Mouse (Mus musculus): ENCODE data around the gene Gan.

Gene Gan

GRCm38 (mm10) chr8:117157769-117158091 is 205 bp upstream of the Gan start:
- DNase-seq (ENCODE audit: low spot score), result peak; percentile 91

- DNase-seq (ENCODE audit: low spot score), result no peak
Measured at GRCm38 (mm10) chr8:117159031-117159430, 1.1 kb downstream of the Gan start.

GRCm38 (mm10) chr8:117164912-117165311 is 7.0 kb downstream of the Gan start:
- DNase-seq (ENCODE audit: low spot score), result no peak

GRCm38 (mm10) chr8:117165542-117165941 is 7.6 kb downstream of the Gan start:
- no peak for DNase-seq (ENCODE audit: low spot score)

GRCm38 (mm10) chr8:117166515-117166914 is 8.6 kb downstream of the Gan start:
- DNase-seq (ENCODE audit: low spot score), result no peak

- DNase-seq (ENCODE audit: low spot score), result no peak
Measured at GRCm38 (mm10) chr8:117167243-117167883, 9.4 kb downstream of the Gan start.

- no peak for DNase-seq (ENCODE audit: low spot score)
Measured at GRCm38 (mm10) chr8:117168378-117168777, 10.4 kb downstream of the Gan start.

- no peak for DNase-seq (ENCODE audit: low spot score)
Measured at GRCm38 (mm10) chr8:117171826-117172225, 13.9 kb downstream of the Gan start.

GRCm38 (mm10) chr8:117172904-117173303 is 15.0 kb downstream of the Gan start:
- no peak for DNase-seq (ENCODE audit: low spot score)

GRCm38 (mm10) chr8:117173690-117174089 is 15.8 kb downstream of the Gan start:
- DNase-seq (ENCODE audit: low spot score), result no peak

GRCm38 (mm10) chr8:117174536-117174935 is 16.6 kb downstream of the Gan start:
- DNase-seq (ENCODE audit: low spot score), result no peak

- no peak for DNase-seq (ENCODE audit: low spot score)
Measured at GRCm38 (mm10) chr8:117176308-117176707, 18.4 kb downstream of the Gan start.

- DNase-seq (ENCODE audit: low spot score), result no peak
Measured at GRCm38 (mm10) chr8:117177236-117177635, 19.3 kb downstream of the Gan start.

- DNase-seq (ENCODE audit: low spot score), result no peak
Measured at GRCm38 (mm10) chr8:117178039-117178438, 20.1 kb downstream of the Gan start.

- DNase-seq (ENCODE audit: low spot score), result no peak
Measured at GRCm38 (mm10) chr8:117178676-117179075, 20.7 kb downstream of the Gan start.

GRCm38 (mm10) chr8:117182746-117183145 is 24.8 kb downstream of the Gan start:
- no peak for DNase-seq (ENCODE audit: low spot score)

- no peak for DNase-seq (ENCODE audit: low spot score)
Measured at GRCm38 (mm10) chr8:117183664-117184377, 25.9 kb downstream of the Gan start.

GRCm38 (mm10) chr8:117194355-117194754 is 36.4 kb downstream of the Gan start:
- no peak for DNase-seq (ENCODE audit: low spot score)

- no peak for DNase-seq (ENCODE audit: low spot score)
Measured at GRCm38 (mm10) chr8:117196593-117196992, 38.7 kb downstream of the Gan start.

- DNase-seq (ENCODE audit: low spot score), result no peak
Measured at GRCm38 (mm10) chr8:117197551-117197950, 39.6 kb downstream of the Gan start.

GRCm38 (mm10) chr8:117198141-117198935 is 40.4 kb downstream of the Gan start:
- no peak for DNase-seq (ENCODE audit: low spot score)

- DNase-seq (ENCODE audit: low spot score), result no peak
Measured at GRCm38 (mm10) chr8:117199658-117200057, 41.7 kb downstream of the Gan start.

GRCm38 (mm10) chr8:117200346-117200745 is 42.4 kb downstream of the Gan start:
- no peak for DNase-seq (ENCODE audit: low spot score)
